Mouse (Mus musculus): ENCODE measurements at regions not wholly inside any gene's neighbourhood (a gene's known extent, or its start where the extent isn't known, plus 50 kb on each side); places are given as distances from the start of the nearest gene placed in this dataset.

DNA sequence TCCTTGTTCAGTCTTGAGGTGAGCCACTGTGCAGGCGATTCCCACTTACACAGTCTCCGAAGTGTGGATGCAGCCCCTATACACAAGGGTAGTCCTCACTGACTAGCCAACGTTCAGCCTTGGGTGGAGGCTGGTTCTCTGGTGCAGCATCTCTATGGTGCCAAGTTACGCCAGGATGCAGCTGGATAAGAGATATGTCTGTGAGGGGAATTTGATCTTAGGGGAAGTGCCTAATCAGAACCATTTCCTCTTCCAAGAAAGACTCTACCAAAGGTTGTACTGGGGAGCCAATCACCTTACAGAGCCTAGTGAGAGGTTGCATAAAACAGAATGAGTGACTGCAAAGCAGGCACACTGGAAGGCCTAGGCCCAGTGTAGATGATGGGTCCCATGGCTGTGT, 71.0 kb upstream of the Kcnk2 start:
- no peak for DNase-seq (ENCODE audit: low spot score)

DNA sequence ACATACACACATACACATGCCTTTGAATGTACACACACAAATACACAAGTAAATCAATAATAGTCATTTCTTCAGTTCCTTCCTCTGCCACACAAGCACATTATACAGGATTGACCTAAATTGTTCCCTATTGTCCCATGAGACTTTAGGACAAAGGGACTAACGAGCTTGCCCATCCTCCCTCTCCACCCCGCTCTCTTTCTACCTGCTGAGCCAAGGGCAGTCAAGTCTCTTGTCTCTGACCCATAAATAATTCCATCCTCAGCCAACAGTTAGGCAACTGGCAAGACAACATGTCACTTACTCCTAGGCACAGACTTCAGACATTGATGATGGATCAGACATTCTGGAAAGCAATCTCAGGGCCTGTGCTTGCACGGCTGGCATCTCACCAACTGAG, 56.3 kb upstream of the Kcnk2 start:
- DNase-seq (ENCODE audit: low spot score) = no peak

Measured in testis, postnatal 14 days (tissue).